Mouse (Mus musculus) embryonic facial prominence, embryonic 12.5 days (tissue): ENCODE measurements around the gene Gm42906. TPM values are rescaled to one million over a fixed set of nuclear protein-coding genes. Genes with fewer than 3 reads are reported as not detected.
A peak's percentile ranks its signal among the peaks of the same experiment; 100 is the strongest.

Source experiments
- ATAC-seq: fragments of 200-750 bp; cut with Nextera tagmentation; 2 replicates; pipeline ENCODE4 v1.8.0; 2017; ENCODE audit not compliant: insufficient number of reproducible peaks, insufficient read depth, low FRiP score, low TSS enrichment
- H3K27ac ChIP-seq: fragments of 300-500 bp; sonication (generic); 2 replicates; pipeline ENCODE4 v1.5.1; 2016; ENCODE audit warnings: mild to moderate bottlenecking
- H3K27me3 ChIP-seq: fragments of 300-500 bp; sonication (generic); 2 replicates; pipeline ENCODE4 v1.6.1; 2016; ENCODE audit warnings: mild to moderate bottlenecking, moderate library complexity
- H3K36me3 ChIP-seq: fragments of 300-500 bp; sonication (generic); 2 replicates; pipeline ENCODE4 v1.6.1; 2016; ENCODE audit warnings: mild to moderate bottlenecking
- H3K4me1 ChIP-seq: fragments of 300-500 bp; sonication (generic); 2 replicates; pipeline ENCODE4 v1.6.1; 2016
- H3K4me2 ChIP-seq: fragments of 300-500 bp; sonication (generic); replicated peaks from 2 replicates; pipeline ENCODE4 v1.6.1; 2016; ENCODE audit warnings: mild to moderate bottlenecking, moderate library complexity
- H3K4me3 ChIP-seq: fragments of 300-500 bp; sonication (generic); 2 replicates; pipeline ENCODE4 v1.5.1; 2016; ENCODE audit warnings: mild to moderate bottlenecking
- H3K9ac ChIP-seq: fragments of 300-500 bp; sonication (generic); 2 replicates; pipeline ENCODE4 v1.6.1; 2016; ENCODE audit warnings: mild to moderate bottlenecking, moderate library complexity
- H3K9me3 ChIP-seq: fragments of 300-500 bp; sonication (generic); 2 replicates; pipeline ENCODE4 v1.6.1; 2016; ENCODE audit warnings: mild to moderate bottlenecking, moderate library complexity
- WGBS: fragments of 180-500 bp; shearing (Covaris S2); methylation state at CpG from one replicate; pipeline ENCODE4 v1.1.7; 2016; 5-methylcytosine and 5-hydroxymethylcytosine counted together
- polyA plus RNA-seq: library from polyadenylated mRNA; unstranded; fragments of >200 nt; fragmentation: Nextera tagmentation; extraction: Ambion mirVana; gene quantifications from 2 replicates; pipeline ENCODE4 v1.2.1, GENCODE M21; 2016

Gm42906 gene
- polyA plus RNA-seq, 1 experiment from 2014 or later, result not detected

- H3K9ac ChIP-seq, result no peak overlapping the region
- 0 out of 2 replicates have a peak, but pooled peaks cover 2% of the 10 kb centered on the region for H3K9me3 ChIP-seq
- WGBS, result 75% methylated on average over 13 of the region's 13 CpGs
- H3K27me3 ChIP-seq, result no peaks in the 10 kb centered on the region
- no peak overlapping the region for H3K27ac ChIP-seq
- no peaks in the 10 kb centered on the region for H3K4me1 ChIP-seq
- H3K4me2 ChIP-seq, result no peak overlapping the region
- ATAC-seq, result no peak
- H3K4me3 ChIP-seq, result no peak overlapping the region
- H3K36me3 ChIP-seq, result no peaks in the 10 kb centered on the region
Observed at GRCm38 (mm10) chr5:151196603-151197272, 231.2 kb downstream of the Gm42906 start.

GRCm38 (mm10) chr5:151193885-151194520 is 234.0 kb downstream of the Gm42906 start:
- H3K27me3 ChIP-seq, result no peaks in the 10 kb centered on the region
- no peak for ATAC-seq
- 0 out of 2 replicates have a peak, but pooled peaks cover 4% of the 10 kb centered on the region for H3K4me1 ChIP-seq
- H3K9me3 ChIP-seq, result no peaks in the 10 kb centered on the region
- H3K36me3 ChIP-seq, result no peaks in the 10 kb centered on the region
- no peak overlapping the region for H3K4me3 ChIP-seq
- no peak overlapping the region for H3K4me2 ChIP-seq
- WGBS, result 56% methylated on average over 3 of the region's 3 CpGs
- H3K9ac ChIP-seq, result no peak overlapping the region
- H3K27ac ChIP-seq, result no peak overlapping the region

GRCm38 (mm10) chr5:151192266-151192665 is 235.7 kb downstream of the Gm42906 start:
- 0 out of 2 replicates have a peak, but pooled peaks cover 4% of the 10 kb centered on the region for H3K4me1 ChIP-seq
- 85% methylated on average over 2 of the region's 2 CpGs for WGBS
- no peaks in the 10 kb centered on the region for H3K36me3 ChIP-seq
- H3K9me3 ChIP-seq, result no peaks in the 10 kb centered on the region
- no peak for ATAC-seq
- no peak overlapping the region for H3K9ac ChIP-seq
- no peak overlapping the region for H3K27ac ChIP-seq
- H3K4me2 ChIP-seq, result no peak overlapping the region
- no peaks in the 10 kb centered on the region for H3K27me3 ChIP-seq
- no peak overlapping the region for H3K4me3 ChIP-seq

- Histone ChIP-seq H3K4me2 (peak overlapping the region; percentile 78), H3K27me3 (no peaks in the 10 kb centered on the region), H3K9ac (no peak overlapping the region), H3K9me3 (no peaks in the 10 kb centered on the region), H3K36me3 (no peaks in the 10 kb centered on the region), H3K4me1 (0 out of 2 replicates have a peak, but pooled peaks cover 4% of the 10 kb centered on the region), H3K27ac (no peak overlapping the region), H3K4me3 (no peak overlapping the region)
- ATAC-seq, result no peak
- WGBS, result 66% methylated on average over 5 of the region's 5 CpGs
Observed at GRCm38 (mm10) chr5:151190764-151191163, 237.2 kb downstream of the Gm42906 start.

- whole genome bisulfite sequencing, result 2% methylated on average over 27 of the region's 27 CpGs
- Histone ChIP-seq H3K27ac (no peak overlapping the region), H3K27me3 (no peaks in the 10 kb centered on the region), H3K4me2 (peak overlapping the region; percentile 78), H3K9ac (peak overlapping the region; percentile 50), H3K36me3 (no peaks in the 10 kb centered on the region), H3K4me3 (peak overlapping the region; percentile 62), H3K4me1 (0 out of 2 replicates have a peak, but pooled peaks cover 4% of the 10 kb centered on the region), H3K9me3 (no peaks in the 10 kb centered on the region)
- ATAC-seq, result peak; percentile 80
Observed at GRCm38 (mm10) chr5:151189789-151190378, 238.1 kb downstream of the Gm42906 start.

GRCm38 (mm10) chr5:151189321-151189720 is 238.6 kb downstream of the Gm42906 start:
- H3K4me1 ChIP-seq, result 0 out of 2 replicates have a peak, but pooled peaks cover 4% of the 10 kb centered on the region
- no peak overlapping the region for H3K27ac ChIP-seq
- H3K4me2 ChIP-seq, result peak overlapping the region; percentile 78
- 36% methylated on average over 3 of the region's 3 CpGs for WGBS
- no peaks in the 10 kb centered on the region for H3K9me3 ChIP-seq
- no peaks in the 10 kb centered on the region for H3K27me3 ChIP-seq
- ATAC-seq, result no peak
- H3K4me3 ChIP-seq, result peak overlapping the region; percentile 62
- no peaks in the 10 kb centered on the region for H3K36me3 ChIP-seq
- H3K9ac ChIP-seq, result peak overlapping the region; percentile 50; the same call in 1 of the 2 replicates

- H3K9ac ChIP-seq, result no peak overlapping the region
- no peaks in the 10 kb centered on the region for H3K36me3 ChIP-seq
- no peaks in the 10 kb centered on the region for H3K27me3 ChIP-seq
- WGBS, result 83% methylated on average over 6 of the region's 6 CpGs
- ATAC-seq, result no peak
- no peaks in the 10 kb centered on the region for H3K9me3 ChIP-seq
- H3K4me2 ChIP-seq, result no peak overlapping the region
- H3K4me3 ChIP-seq, result no peak overlapping the region
- 0 out of 2 replicates have a peak, but pooled peaks cover 8% of the 10 kb centered on the region for H3K4me1 ChIP-seq
- H3K27ac ChIP-seq, result no peak overlapping the region
Observed at GRCm38 (mm10) chr5:151188659-151189058, 239.3 kb downstream of the Gm42906 start.

- H3K27ac ChIP-seq, result no peak overlapping the region
- H3K4me2 ChIP-seq, result no peak overlapping the region
- no peak for ATAC-seq
- no peak overlapping the region for H3K4me3 ChIP-seq
- no peak overlapping the region for H3K9ac ChIP-seq
- no peaks in the 10 kb centered on the region for H3K27me3 ChIP-seq
- H3K4me1 ChIP-seq, result 0 out of 2 replicates have a peak, but pooled peaks cover 8% of the 10 kb centered on the region
- 71% methylated on average over 11 of the region's 11 CpGs for WGBS
- H3K9me3 ChIP-seq, result no peaks in the 10 kb centered on the region
- H3K36me3 ChIP-seq, result no peaks in the 10 kb centered on the region
Observed at GRCm38 (mm10) chr5:151187336-151187735, 240.6 kb downstream of the Gm42906 start.

- Histone ChIP-seq H3K27ac (no peak overlapping the region), H3K27me3 (no peaks in the 10 kb centered on the region), H3K36me3 (no peaks in the 10 kb centered on the region), H3K9ac (no peak overlapping the region), H3K4me3 (no peak overlapping the region), H3K9me3 (no peaks in the 10 kb centered on the region), H3K4me1 (0 out of 2 replicates have a peak, but pooled peaks cover 8% of the 10 kb centered on the region), H3K4me2 (no peak overlapping the region)
- ATAC-seq, result no peak
- WGBS, result 67% methylated on average over 8 of the region's 8 CpGs
Observed at GRCm38 (mm10) chr5:151185286-151185856, 242.6 kb downstream of the Gm42906 start.

GRCm38 (mm10) chr5:151183656-151184240 is 244.2 kb downstream of the Gm42906 start:
- 75% methylated on average over 11 of the region's 11 CpGs for WGBS
- Histone ChIP-seq H3K9me3 (no peaks in the 10 kb centered on the region), H3K27me3 (no peaks in the 10 kb centered on the region), H3K27ac (no peak overlapping the region), H3K4me2 (no peak overlapping the region), H3K9ac (no peak overlapping the region), H3K4me3 (no peak overlapping the region), H3K36me3 (no peaks in the 10 kb centered on the region), H3K4me1 (0 out of 2 replicates have a peak, but pooled peaks cover 4% of the 10 kb centered on the region)
- ATAC-seq, result no peak

- 95% methylated on average over 8 of the region's 8 CpGs for WGBS
Observed at GRCm38 (mm10) chr5:151181288-151181687, 246.7 kb downstream of the Gm42906 start.

More at GRCm38 (mm10) chr5:151181288-151181687, 246.7 kb downstream of the Gm42906 start:
- no peaks in the 10 kb centered on the region for H3K27me3 ChIP-seq
- H3K9ac ChIP-seq, result no peak overlapping the region
- H3K4me3 ChIP-seq, result no peak overlapping the region
- H3K4me1 ChIP-seq, result 0 out of 2 replicates have a peak, but pooled peaks cover 4% of the 10 kb centered on the region
- H3K27ac ChIP-seq, result no peak overlapping the region
- no peaks in the 10 kb centered on the region for H3K9me3 ChIP-seq
- H3K4me2 ChIP-seq, result no peak overlapping the region
- no peak for ATAC-seq
- H3K36me3 ChIP-seq, result no peaks in the 10 kb centered on the region
